Mouse (Mus musculus) WW6 (cell line): ENCODE data around the gene Krtap2-4.

ENCODE experiments used
- DNase-seq: peaks from one replicate; pipeline ENCODE4 v3.0.0-alpha.2; 2013; ENCODE audit warnings: low read depth, low spot score

Krtap2-4 gene

DNA sequence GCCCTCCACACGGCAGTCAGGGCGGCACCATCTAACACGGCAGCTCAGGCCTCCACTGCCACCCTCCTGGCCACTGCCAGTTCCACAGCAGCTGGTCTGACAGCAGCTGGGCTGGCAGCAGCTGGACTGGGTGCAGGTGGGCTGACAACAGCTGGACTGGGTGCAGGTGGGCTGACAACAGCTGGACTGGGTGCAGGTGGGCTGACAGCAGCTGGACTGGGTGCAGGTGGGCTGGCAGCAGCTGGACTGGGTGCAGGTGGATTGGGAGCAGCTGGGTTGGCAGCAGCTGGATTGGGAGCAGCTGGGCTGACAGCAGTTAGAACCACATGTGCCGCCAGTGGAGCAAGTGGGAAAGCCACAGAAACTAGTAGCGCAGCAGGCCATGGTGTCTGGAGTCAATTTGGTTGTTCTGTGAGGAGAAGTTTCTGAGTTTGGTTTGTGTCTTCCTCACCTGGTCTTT is 31.4 kb downstream of the Krtap2-4 start, which contains the start of gene Krtap1-4:
Gene Krtap1-4 (minus strand): TSS at position 410 of the 460 bp plus-strand sequence.
- DNase-seq, result no peak

DNA sequence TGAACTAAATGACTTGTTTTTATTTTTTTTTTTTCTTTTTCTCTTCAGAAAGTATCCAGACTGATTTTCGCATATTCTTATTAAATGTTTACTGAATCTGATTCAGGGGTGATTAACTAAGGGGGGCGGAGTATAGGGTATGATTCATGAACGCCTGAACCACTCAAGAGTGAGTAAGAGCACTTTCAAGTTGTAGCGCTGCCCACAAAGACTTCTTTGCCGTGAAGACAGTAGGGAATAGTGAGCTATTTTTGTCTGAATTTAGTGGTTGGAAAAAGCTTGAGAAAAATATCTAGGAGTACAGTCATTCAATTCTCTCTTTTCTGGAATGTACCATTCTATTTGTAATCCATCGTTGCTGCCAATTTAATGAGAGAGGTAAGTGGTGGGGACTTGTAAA is 33.1 kb downstream of the Krtap2-4 start:
- no peak for DNase-seq

- no peak for DNase-seq
These were observed 33.6 kb downstream of the Krtap2-4 start for GRCm38 (mm10) chr11:99581051-99581450.

DNA sequence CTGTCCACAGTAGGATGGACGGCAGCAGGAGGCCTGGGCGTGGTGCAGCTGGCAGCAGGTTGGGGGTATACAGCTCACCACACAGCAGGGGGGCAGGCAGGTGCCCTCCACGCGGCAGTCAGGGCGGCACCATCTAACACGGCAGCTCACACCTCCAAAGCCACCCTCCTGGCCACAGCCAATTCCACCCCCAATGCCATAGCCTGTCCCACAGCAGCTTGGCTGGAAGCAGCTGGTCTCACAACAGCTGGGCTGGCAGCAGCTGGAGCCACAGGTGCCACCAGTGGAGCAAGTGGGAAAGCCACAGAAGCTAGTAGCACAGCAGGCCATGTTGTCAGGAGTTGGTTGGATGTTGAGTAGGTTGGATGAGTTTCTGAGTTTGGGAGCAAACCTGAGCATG is 34.0 kb downstream of the Krtap2-4 start, which contains the start of gene Krtap1-5:
Gene Krtap1-5 (minus strand): TSS at position 381 of the 400 bp plus-strand sequence.
- no peak for DNase-seq

- DNase-seq, result peak; percentile 53
These were observed 40.5 kb downstream of the Krtap2-4 start for GRCm38 (mm10) chr11:99574106-99574505.

- no peak for DNase-seq
These were observed 41.5 kb downstream of the Krtap2-4 start for GRCm38 (mm10) chr11:99573164-99573563.

- no peak for DNase-seq
These were observed 48.1 kb downstream of the Krtap2-4 start, which contains the start of gene Krtap3-1 for GRCm38 (mm10) chr11:99566530-99566929. Gene Krtap3-1 (minus strand): TSS chr11:99566630.
